Mouse (Mus musculus) macrophage (primary cell): ENCODE data around the gene Mroh2a. TPM values are rescaled to one million over a fixed set of nuclear protein-coding genes. Genes with fewer than 3 reads are reported as not detected.

Experiments used
- H3K27ac ChIP-seq: fragments of 350-480 bp; formaldehyde crosslinking; 2 replicates; pipeline ENCODE4 v1.9.0; 2021
- H3K36me3 ChIP-seq: fragments of 350-480 bp; formaldehyde crosslinking; 2 replicates; pipeline ENCODE4 v1.9.0; 2021; ENCODE audit errors: inconsistent target
- H3K4me3 ChIP-seq: fragments of 350-480 bp; formaldehyde crosslinking; 2 replicates; pipeline ENCODE4 v1.9.0; 2021; ENCODE audit errors: inconsistent target
- H3K79me2 ChIP-seq: fragments of 350-480 bp; formaldehyde crosslinking; 2 replicates; pipeline ENCODE4 v1.9.0; 2021; ENCODE audit errors: inconsistent target
- WGBS: methylation state at CpG from one replicate; pipeline ENCODE4 v1.1.7; 2026; ENCODE audit warnings: inconsistent platforms; ENCODE audit not compliant: missing documents; 5-methylcytosine and 5-hydroxymethylcytosine counted together
- polyA plus RNA-seq: library from polyadenylated mRNA; stranded (reverse); fragments of 250-400 nt; gene quantifications from 3 replicates; pipeline ENCODE4 v1.2.4, GENCODE M21; 2018; ENCODE audit warnings: inconsistent platforms

Gene Mroh2a
- polyA plus RNA-seq, 1 experiment from 2014 or later, result 0.04 TPM

DNA sequence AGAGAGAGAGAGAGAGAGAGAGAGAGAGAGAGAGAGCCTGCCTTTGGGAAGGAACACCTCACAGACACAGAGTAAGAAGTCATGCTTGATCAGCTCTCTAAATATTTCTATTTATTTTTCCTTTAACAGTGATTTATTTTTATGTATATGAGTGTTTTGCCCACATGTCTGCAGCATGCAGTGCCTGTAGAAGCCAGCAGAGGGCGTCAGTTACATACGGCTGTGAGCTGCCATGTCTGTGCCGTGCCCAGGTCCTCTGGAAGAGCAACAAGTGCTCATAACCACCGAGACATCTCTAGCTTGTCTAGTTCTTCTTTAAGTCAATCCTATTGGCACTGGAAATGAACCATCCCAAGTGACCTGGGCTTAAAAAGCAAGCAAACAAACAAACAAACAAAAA, 63.1 kb downstream of the Mroh2a start:
- no peaks in the 10 kb centered on the region for H3K36me3 ChIP-seq
- H3K4me3 ChIP-seq, result no peak overlapping the region
- 28% methylated on average over 4 of the region's 4 CpGs for WGBS
- no peak overlapping the region for H3K27ac ChIP-seq
- no peaks in the 10 kb centered on the region for H3K79me2 ChIP-seq

DNA sequence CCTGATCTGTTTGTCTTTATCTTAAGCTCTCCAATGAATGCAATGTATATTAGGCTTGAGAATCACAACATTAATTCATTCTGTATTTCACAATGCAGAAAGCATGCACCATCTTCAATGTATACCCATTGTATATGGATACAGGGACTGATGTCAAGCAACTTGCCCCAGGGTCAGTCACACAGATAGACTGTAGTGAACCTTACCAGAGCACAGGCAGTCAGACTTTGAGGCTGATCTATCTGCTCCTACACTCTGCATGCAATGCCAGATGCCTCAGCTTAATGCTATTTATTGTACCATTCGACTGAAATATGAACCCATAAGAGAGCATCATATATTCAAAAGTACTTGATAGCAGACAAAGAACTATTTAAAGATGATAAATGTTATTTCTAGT, 63.7 kb downstream of the Mroh2a start:
- Histone ChIP-seq H3K79me2 (no peaks in the 10 kb centered on the region), H3K4me3 (no peak overlapping the region), H3K36me3 (no peaks in the 10 kb centered on the region), H3K27ac (no peak overlapping the region)
- 75% methylated on average over 1 of the region's 1 CpGs for WGBS

DNA sequence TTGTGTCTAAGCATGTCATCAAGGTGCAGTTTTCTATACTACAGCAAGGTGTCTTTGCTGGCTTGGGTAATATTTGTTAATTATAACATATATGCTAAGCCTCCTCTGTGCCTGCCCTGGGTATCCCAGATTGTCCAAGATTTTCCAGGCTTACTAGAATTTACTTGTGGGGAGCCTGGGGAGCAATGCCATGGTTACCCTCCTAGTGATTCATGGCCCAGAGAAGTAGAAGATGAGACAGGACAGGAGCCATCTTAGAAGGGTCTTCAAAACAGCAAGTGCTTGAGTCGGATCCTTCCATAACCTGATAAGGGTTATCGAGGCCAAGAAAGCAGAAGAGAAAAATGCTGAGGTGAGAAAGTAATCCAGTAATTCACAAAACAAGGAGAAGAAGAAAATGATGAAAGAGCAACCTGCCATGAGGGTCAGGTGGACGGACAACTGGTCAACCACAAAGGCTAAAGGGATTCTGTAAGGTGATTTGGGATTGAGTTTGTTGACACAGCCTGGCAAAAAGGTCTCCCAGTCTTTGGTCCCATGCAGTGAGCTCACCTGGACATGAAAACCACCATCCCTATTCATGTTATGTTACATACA, 64.7 kb downstream of the Mroh2a start:
- H3K79me2 ChIP-seq, result no peaks in the 10 kb centered on the region
- H3K36me3 ChIP-seq, result no peaks in the 10 kb centered on the region
- H3K4me3 ChIP-seq, result no peak overlapping the region
- no peak overlapping the region for H3K27ac ChIP-seq
- 66% methylated on average over 3 of the region's 3 CpGs for WGBS

DNA sequence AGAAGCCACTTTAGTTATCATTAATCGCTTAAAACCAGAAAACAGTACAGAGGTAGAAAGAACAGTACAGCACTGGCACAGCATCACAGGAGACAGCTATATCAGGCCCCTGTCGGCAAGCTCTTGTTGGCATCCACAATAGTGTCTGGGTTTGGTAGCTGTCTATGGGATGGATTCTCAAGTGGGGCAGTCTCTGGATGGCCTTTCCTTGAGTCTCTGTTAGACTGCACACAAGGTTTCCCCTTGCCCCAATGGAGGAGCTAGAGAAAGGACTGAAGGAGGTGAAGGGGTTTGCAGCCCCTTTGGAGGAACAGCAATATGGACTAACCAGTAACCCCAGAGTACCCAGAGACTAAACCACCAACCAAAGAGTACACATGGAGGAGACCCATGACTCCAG, 65.3 kb downstream of the Mroh2a start:
- H3K36me3 ChIP-seq, result no peaks in the 10 kb centered on the region
- 55% methylated on average over 2 of the region's 2 CpGs for WGBS

DNA sequence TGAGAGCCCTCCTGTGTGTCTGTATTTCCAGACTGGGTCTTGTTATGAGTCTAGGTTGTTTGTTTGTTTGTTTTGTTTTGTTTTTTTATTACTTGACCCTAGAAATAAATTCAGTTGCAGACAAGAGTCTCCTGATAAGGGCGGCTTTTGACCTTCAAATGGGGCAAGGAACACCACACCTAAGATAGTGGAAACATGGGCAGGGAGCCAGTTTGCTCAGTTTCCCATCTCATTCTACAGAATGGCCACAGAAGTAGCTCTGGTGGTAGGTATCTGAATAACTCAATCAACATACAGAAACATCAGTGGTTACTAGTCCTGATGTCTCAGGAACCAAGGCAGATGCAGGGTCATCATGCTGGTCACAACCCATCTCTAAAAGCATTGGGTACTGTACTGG, 67.9 kb downstream of the Mroh2a start:
- no peak overlapping the region for H3K4me3 ChIP-seq
- no peaks in the 10 kb centered on the region for H3K79me2 ChIP-seq
- WGBS, result 14% methylated on average over 1 of the region's 1 CpGs
- H3K27ac ChIP-seq, result no peak overlapping the region
- H3K36me3 ChIP-seq, result no peaks in the 10 kb centered on the region

More for the DNA sequence above, 65.3 kb downstream of the Mroh2a start:
- Histone ChIP-seq H3K4me3 (no peak overlapping the region), H3K27ac (no peak overlapping the region), H3K79me2 (no peaks in the 10 kb centered on the region)

DNA sequence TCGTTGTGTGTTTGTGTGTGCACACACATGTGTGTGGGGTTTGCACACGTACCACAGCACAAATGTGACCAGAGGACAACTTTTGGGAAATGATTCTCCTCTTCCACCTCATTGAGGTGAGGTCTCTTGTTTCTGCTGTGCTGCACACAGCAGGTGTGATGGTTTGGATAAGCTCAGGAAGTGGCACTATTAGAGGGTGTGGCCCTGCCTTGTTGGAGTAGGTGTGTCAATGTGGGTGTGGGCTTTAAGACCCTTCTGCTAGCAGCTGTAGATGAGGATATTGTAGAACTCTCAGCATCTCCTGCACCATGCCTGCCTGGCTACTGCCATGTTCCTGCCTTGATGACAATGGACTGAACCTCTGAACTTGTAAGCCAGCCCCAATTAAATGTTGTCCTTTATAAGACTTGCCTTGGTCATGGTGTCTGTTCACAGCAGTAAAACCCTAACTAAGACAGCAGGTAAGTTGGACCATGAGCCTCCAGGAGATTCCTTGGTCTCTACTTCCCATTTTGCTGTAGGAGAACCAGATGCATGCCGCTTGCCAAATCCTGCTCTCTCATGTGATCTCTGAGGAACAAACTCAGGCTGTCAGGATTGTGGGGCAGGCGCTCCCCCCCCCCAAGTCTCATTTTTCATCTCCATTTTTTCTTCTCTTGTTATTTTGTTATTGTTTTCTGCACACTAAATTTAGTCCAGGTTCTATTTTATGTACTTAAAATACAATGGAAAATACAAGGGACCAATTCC, 69.6 kb downstream of the Mroh2a start:
- Histone ChIP-seq H3K4me3 (no peak overlapping the region), H3K36me3 (no peaks in the 10 kb centered on the region), H3K79me2 (no peaks in the 10 kb centered on the region), H3K27ac (no peak overlapping the region)
- WGBS, result 76% methylated on average over 4 of the region's 4 CpGs

DNA sequence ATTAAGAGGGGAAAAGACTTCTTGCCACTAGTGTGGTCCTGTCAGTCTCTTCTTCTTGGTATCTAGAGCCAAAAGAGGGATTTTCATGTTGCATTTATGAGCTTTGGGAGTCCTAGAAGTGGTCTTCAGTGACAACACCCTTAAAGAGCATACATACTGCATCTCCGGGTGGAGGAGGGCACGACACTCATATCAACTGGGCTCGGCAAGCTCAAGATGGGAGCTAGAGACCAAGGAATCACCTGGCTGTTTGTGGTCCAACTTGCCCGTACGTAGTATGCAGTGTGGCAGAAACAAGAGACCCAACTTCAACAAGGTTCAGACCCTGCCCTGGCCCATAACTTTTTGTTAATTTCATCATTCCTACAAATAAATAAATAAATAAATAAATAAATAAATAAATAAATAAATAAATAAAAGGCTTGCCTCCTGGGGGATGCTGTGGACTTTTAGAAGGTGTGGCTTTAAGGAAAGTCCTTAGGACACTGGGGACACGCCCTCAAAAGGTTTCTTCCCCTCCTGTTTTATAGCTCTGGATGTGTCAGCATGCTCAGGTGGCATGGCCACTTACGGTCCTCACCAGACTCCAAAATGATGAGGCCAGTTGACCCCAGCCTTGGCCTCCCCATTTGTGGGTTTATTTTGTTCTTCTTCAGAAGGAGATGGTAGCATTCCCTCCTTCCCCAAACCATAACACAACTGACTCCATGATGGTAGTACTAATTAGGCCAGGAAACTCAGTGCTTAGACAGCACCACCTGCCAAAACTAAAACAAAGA, 70.9 kb downstream of the Mroh2a start:
- Histone ChIP-seq H3K36me3 (no peaks in the 10 kb centered on the region), H3K79me2 (no peaks in the 10 kb centered on the region), H3K27ac (no peak overlapping the region), H3K4me3 (no peak overlapping the region)
- 61% methylated on average over 7 of the region's 7 CpGs for WGBS

DNA sequence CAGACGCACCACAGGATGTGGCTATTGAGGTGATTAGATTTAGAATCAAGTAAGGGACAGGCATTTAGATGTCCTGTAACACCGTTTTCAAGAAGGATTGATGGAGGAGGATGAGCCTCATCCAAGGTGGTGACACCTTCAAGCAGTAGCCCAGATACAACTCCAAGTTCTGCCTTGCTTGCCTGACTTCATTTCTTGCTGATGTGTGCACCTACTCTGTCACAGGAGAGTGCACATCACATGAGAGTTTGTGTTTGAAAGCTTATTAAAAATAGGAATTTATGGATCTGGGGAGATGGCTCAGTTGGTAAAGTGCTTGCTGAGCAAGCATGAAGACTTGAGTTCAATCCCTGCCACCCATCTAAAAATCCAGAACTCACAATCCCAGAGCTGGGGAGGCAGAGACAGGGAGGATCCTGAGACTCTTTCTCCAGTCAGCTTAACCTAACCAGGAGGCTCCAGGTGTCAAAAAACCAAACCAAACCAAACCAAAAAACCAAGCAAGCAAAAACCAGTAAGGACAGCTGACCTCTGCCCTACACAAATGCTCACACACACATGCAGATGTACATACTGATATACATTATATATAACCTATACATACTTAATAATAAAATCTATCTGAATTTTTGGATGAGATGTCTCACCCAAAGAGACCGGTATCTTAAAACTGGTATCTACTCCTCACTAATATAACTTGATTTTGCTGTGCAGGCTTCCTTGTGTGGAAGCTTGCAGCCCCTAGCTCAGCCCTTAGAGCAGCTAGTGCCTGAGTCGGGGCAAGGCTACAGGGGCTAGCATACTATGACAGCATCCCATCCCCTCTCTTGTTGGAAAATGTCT, 72.1 kb downstream of the Mroh2a start:
- Histone ChIP-seq H3K4me3 (no peak overlapping the region), H3K79me2 (no peaks in the 10 kb centered on the region), H3K36me3 (no peaks in the 10 kb centered on the region), H3K27ac (no peak overlapping the region)
- 60% methylated on average over 4 of the region's 4 CpGs for WGBS

DNA sequence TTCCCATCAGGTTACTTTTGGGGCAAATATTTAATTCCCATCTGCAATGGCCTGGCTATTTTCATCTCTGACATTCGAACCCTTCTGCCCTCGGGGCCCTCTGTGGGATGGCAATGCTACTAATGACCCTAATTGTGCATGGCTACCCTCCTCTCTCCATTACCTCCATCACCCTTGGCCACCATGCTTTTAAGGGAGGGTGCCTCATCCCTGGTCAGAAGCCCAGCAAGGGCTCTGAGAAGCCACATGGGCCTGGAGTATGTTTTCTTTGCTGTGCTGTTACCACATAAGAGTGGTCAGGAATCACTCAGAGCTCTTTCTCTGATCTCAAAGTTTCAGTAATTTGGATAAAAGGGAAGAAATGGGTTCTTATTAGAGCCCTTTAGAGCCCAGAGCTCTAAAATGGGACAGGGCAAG, 72.8 kb downstream of the Mroh2a start:
- WGBS, result 84% methylated on average over 2 of the region's 2 CpGs
- H3K36me3 ChIP-seq, result no peaks in the 10 kb centered on the region
- H3K79me2 ChIP-seq, result no peaks in the 10 kb centered on the region
- H3K27ac ChIP-seq, result no peak overlapping the region
- no peak overlapping the region for H3K4me3 ChIP-seq

DNA sequence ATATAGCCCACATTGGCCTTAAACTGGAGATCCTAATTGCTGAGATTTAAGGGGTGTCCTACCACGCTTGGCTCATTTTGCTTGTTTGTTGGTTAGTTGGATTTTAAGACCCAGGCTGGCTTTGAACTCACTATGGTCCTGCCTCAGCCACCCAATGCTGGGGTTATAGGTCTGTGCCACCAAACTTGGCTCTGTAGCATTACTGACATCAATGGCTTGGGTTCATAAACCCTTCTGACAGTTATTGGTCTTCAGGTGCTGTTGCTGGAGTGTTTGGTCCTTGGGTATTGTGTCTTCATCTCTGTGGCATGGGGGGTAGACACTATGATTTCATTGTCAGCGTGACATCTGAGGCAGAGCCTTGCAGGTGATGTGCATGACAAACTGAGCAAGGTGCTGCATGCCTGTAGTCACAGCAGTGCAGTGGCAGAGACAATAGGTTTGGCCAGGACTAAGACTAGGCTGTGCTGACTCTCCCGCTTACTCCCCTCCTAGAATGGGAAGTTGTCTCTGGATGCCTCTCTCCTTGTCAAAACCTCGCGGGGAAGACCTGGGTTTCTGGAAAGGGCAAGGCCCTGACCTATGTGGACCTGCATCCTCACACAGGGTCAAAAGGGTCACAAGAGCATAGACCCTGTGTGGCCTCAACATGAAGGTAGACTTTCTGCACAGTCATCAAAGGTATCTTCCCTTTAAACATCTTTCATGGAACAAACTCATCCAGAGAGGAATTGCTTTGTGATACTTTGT, 73.7 kb downstream of the Mroh2a start:
- WGBS, result 43% methylated on average over 5 of the region's 5 CpGs
- H3K4me3 ChIP-seq, result no peak overlapping the region
- no peaks in the 10 kb centered on the region for H3K79me2 ChIP-seq

DNA sequence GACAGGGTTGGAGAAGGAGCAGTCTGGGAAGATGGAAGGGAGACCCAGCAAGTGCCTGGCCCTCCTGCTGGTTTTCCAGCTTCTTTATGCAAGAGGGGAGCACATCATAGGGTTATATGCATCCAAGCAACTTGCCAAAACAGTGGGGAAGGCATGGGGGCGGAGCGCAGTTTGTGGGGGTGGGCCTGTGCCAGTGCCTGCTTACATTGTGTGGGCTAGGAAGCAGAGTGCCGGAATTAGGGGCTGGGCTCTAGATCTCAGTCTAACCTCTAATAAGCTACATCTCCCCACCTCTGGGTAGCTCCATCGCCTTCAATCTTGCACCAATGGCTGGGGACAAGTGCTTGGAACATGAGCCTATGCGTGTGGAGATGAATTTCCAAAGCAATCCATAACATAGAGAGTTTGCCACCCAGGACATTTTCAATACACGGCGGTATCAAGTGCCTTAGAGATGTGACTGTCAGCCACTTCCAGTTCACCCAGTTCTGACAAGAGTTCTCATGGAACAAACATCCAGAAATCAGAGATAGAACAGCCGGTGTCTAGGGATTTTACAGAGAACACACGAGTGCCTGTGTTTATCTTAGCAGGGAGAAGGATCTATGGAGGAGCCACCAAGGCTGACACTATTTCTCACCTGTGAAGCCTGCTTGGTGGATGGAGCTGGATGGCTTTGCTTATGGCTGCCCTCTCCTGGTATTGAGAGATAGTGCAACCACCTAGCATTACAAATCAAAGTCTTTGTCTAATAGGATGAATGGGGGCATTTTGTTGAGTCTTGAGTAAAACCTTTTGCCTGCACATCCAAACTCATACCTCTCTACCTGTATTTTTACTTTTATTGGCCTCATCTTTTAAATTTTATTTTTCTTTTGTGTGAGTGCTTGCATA, 74.6 kb downstream of the Mroh2a start:
- Histone ChIP-seq H3K4me3 (no peak overlapping the region), H3K79me2 (no peaks in the 10 kb centered on the region), H3K27ac (no peak overlapping the region), H3K36me3 (no peaks in the 10 kb centered on the region)
- 72% methylated on average over 9 of the region's 9 CpGs for WGBS

More for the DNA sequence above, 73.7 kb downstream of the Mroh2a start:
- H3K27ac ChIP-seq, result no peak overlapping the region
- no peaks in the 10 kb centered on the region for H3K36me3 ChIP-seq

DNA sequence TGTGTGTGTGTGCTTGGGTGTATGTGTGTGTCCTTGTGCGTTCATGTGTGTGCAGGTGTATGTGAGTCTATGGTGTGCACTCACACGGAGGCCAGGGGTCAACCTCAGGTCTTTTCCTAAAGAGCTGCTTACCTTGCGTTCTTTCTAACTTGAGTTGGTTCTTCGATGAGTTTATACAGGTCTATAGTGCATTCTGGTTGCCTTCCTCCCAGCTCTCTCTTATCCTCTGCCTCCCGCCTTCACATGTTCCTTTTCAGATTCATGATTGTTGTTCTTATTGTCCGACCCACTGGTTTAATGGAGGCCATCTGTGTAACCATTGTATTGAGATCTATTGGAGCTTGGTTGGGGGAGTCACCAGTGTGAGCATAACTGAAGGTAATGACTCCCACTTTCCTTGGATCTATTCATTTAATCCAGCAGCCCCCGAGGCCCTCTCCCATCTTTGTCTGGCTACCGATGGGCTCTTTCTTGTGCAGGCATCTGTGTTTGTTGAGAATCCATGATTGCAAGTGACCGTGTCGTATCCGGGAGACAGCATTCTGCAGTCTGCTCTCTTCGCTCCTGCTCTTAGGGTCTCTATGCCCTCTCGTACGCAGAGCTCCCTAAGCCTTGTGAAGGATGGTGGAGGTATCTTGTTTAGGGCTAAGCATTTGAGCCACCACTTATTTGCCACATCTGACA, 75.4 kb downstream of the Mroh2a start:
- Histone ChIP-seq H3K27ac (no peak overlapping the region), H3K79me2 (no peaks in the 10 kb centered on the region), H3K36me3 (no peaks in the 10 kb centered on the region), H3K4me3 (no peak overlapping the region)
- 67% methylated on average over 14 of the region's 14 CpGs for WGBS

DNA sequence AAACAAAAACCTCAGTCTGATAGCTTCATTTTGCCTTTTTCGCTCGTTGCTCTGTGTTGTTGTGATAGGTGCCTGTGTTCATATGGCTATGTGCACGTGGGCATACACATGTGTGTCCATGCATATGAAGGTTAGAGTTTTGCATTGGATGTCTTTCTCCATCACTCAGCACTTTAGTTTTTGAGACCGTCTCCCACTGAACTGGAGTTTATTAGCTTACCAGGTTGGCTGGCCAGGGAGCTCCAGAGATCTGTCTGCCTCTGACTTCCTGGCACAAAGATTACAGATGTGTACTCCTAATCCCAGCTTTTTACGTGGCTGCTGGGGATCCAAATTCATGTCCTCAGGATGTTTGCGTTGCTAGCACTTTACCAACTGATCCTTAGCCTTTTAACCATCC, 77.0 kb downstream of the Mroh2a start:
- Histone ChIP-seq H3K27ac (no peak overlapping the region), H3K4me3 (no peak overlapping the region), H3K36me3 (no peaks in the 10 kb centered on the region), H3K79me2 (no peaks in the 10 kb centered on the region)
- WGBS, result 66% methylated on average over 6 of the region's 6 CpGs
